ENCODE assay signal across 17 mouse cellular contexts in the genomic region with DNA sequence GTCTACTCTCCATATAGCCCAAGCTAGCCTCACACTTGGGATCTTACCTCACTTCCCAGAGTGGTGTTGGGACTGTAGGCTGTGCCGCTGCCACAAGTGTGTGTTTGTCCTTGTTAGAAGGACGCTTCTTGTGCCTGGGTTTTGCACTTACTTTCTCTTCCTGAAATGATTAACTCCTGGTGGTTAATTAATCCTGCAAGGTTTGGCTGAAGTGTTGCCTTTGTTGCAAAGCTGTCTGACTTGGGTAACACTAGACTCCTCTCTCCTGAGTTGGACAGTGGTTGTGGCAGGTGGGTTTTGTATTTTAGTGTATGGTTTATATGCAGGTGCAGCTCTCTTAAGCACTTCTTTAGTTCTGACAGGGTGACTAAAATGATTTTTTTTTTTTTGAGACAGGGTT. TPM values are rescaled to one million over a fixed set of nuclear protein-coding genes. Genes with fewer than 3 reads are reported as not detected.
A peak's percentile ranks its signal among the peaks of the same experiment; 100 is the strongest.
DNase-seq lines count a peak whose midpoint lies in the region; ATAC-seq and TF ChIP-seq lines count a peak whose summit lies in the region.
"Had no signal": no experiment of that assay in that cellular context is flagged by ENCODE, and none has a peak within 500 bp of the region (broad histone marks: within the 10 kb centered on the region; RNA-seq: fewer than 3 reads in every experiment).

No protein-coding gene starts in this region.

- TF ChIP-seq EP300 in liver, postnatal 0 days (IDR thresholded peaks at IDR 0.05; ENCODE audit: low read depth): no peak

- WGBS in liver, postnatal 0 days (ENCODE audit: insufficient replicate concordance): 58% methylated on average over 2 of the region's 2 CpGs

- no peak overlapping the region for H3K4me2 ChIP-seq in liver, postnatal 0 days (ENCODE audit: low read depth, low read length)
- H3K4me2 ChIP-seq: hindbrain, embryonic 15.5 days; limb, embryonic 13.5 days had no signal

- no peaks in the 10 kb centered on the region for H3K27me3 ChIP-seq in liver, postnatal 0 days (ENCODE audit: insufficient read depth, low read length)
- H3K27me3 ChIP-seq: hindbrain, embryonic 15.5 days; limb, embryonic 13.5 days had no signal

- peaks cover 9% of the 10 kb centered on the region for H3K36me3 ChIP-seq in liver, postnatal 0 days (replicated peaks; ENCODE audit: insufficient read depth, low read length)

- no peak for DNase-seq in liver, postnatal 0 days
- no peak for DNase-seq in liver
- peak; percentile 64 to 79 for DNase-seq in kidney, adult 8-10 months
- peak; percentile 62 for DNase-seq in kidney, postnatal 14 days
- no peak for DNase-seq in retina, embryonic 14.5 days (ENCODE audit: low spot score)
- DNase-seq in frontal cortex, postnatal 25 days (ENCODE audit: low spot score in 2 of 2): no peak
- no peak for DNase-seq in thymus, postnatal 25 days
- DNase-seq: adrenal gland, adult 2 months; cerebellum, adult 9-10 months; heart, adult 11 months; heart, postnatal 36 days; lung, postnatal 14 days; right cerebral cortex, adult 18-20 months; thymus, postnatal 36 days had no signal

- TF ChIP-seq CTCF in liver, postnatal 0 days (IDR thresholded peaks at IDR 0.05; ENCODE audit: low read depth): no peak

- no peak for ATAC-seq in liver, postnatal 0 days

- no peak overlapping the region for H3K4me3 ChIP-seq in liver, postnatal 0 days (ENCODE audit: low read depth, low read length)
- H3K4me3 ChIP-seq: embryonic facial prominence, embryonic 10.5 days; hindbrain, embryonic 15.5 days; limb, embryonic 13.5 days had no signal

- peak overlapping the region; percentile 51; the same call in 1 of the 2 replicates for H3K27ac ChIP-seq in liver, postnatal 0 days (ENCODE audit: low read depth)
- H3K27ac ChIP-seq: embryonic facial prominence, embryonic 10.5 days; hindbrain, embryonic 15.5 days; limb, embryonic 13.5 days had no signal

- H3K4me1 ChIP-seq in liver, postnatal 0 days (ENCODE audit: insufficient read depth): no peaks in the 10 kb centered on the region
- H3K4me1 ChIP-seq: embryonic facial prominence, embryonic 10.5 days; hindbrain, embryonic 15.5 days; limb, embryonic 13.5 days had no signal

- H3K9me3 ChIP-seq in liver, postnatal 0 days (ENCODE audit: low read length): no peaks in the 10 kb centered on the region
- H3K9me3 ChIP-seq: embryonic facial prominence, embryonic 10.5 days; hindbrain, embryonic 15.5 days; limb, embryonic 13.5 days had no signal

- H3K9ac ChIP-seq in liver, postnatal 0 days (replicated peaks): no peak overlapping the region
- H3K9ac ChIP-seq: hindbrain, embryonic 15.5 days; limb, embryonic 13.5 days had no signal

RNA-seq across cellular contexts. Expression of a gene that starts 12.4 kb away (rescaled TPM):
- 14.4 and 16.3 TPM in 2 replicates for polyA plus RNA-seq in liver, postnatal 0 days (2015; fragmentation: Nextera tagmentation; extraction: Ambion mirVana)

RNA-seq across cellular contexts. Expression of a gene that starts 29.9 kb away (rescaled TPM):
- 27.7 and 30.1 TPM in 2 replicates for polyA plus RNA-seq in liver, postnatal 0 days (2015; fragmentation: Nextera tagmentation; extraction: Ambion mirVana)

Comparison
In these comparisons a context has a peak if more than half of its experiments do, and no peak if none do; other contexts are left out.
1. DNase-seq: peak in kidney, adult 8-10 months (2 of 2) and kidney, postnatal 14 days (single experiment); none in liver, postnatal 0 days (single experiment), liver (single experiment), retina, embryonic 14.5 days (single experiment), frontal cortex, postnatal 25 days (0 of 2) and thymus, postnatal 25 days (single experiment).